Mouse (Mus musculus) layer of hippocampus, adult 2 months (tissue): ENCODE results near the gene Eif2ak1. TPM values are rescaled to one million over a fixed set of nuclear protein-coding genes. Genes with fewer than 3 reads are reported as not detected.

Source experiments
- DNase-seq, 2 experiments: peaks; one replicate each; pipeline ENCODE4 v3.0.0; 2022; ENCODE audit warnings: low spot score in 2 of 2
- H3K27ac ChIP-seq: fragments of 200-600 bp; 2 replicates; pipeline ENCODE4 v1.8.1; 2022
- H3K4me3 ChIP-seq: fragments of 200-600 bp; 2 replicates; pipeline ENCODE4 v1.8.1; 2022; ENCODE audit warnings: mild to moderate bottlenecking
- CTCF ChIP-seq: fragments of 200-600 bp; conservative IDR thresholded peaks from 2 replicates; pipeline ENCODE4 v1.8.1; 2022; ENCODE audit warnings: antibody characterized with exemption, mild to moderate bottlenecking, moderate library complexity
- total RNA-seq, 2 experiments: library from RNA; stranded (reverse); gene quantifications; 2 replicates each; pipeline ENCODE4 v1.2.3; 2021

Gene Eif2ak1
- total RNA-seq, 2 experiments from 2014 or later, result 41.6 to 42.2 TPM

DNA sequence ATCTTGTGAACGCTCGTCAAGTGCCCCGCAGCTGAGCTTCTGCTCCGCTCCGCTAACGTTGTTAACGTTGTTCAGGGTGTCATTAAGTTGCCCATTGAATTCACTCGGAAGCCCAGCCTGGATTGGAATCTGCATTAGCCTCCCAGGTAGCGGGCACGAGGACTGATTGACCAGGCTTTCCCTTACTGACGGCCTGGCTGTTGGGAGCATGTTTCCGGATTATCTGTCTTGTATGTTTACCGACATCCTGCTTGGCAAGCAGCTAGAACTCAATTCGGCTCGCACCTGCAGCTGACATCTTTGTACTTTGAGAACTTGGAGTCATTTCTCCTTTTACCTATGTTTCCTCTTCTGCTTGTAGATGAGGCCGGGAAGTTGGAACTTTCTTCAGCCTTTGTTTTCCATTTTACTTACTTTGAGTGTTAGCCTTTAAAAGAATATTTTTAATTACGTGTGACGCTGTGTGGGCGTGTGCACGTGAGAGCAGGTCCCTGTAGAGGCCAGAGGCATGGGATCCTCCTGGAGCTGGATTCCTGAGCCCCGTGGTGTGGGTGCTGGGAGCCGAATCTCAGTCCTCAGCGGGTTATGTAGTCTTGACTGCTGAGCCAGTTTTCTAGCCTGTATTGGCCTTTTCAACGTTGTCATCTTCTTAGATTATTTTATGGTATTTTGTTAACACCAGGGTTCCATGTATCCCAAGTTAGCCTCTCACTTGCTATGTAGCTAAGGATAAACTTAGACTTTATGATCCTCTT, 2.5 kb downstream of the Eif2ak1 start:
- no peak for TF ChIP-seq CTCF
- DNase-seq, result no peak
- Histone ChIP-seq H3K27ac (no peak overlapping the region), H3K4me3 (no peak overlapping the region)

DNA sequence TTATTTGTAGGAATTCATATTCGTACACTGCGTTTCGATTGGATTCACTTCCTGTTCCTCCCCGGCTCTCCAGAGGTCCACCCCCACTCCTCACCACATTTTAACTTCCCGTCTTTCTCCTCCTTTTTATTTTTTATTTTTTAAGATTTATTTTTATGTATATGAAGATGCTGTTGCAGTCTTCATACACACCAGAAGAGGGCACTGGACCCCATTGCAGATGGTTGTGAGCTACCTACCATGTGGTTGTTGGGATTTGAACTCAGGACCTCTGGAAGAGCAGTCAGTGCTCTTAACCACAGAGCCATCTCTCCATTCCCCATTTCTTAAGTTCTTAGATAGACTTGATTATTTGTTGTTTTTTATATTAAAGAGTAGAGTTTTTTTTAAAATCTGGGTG, 3.2 kb downstream of the Eif2ak1 start:
- Histone ChIP-seq H3K27ac (no peak overlapping the region), H3K4me3 (no peak overlapping the region)
- peak; percentile 51 for TF ChIP-seq CTCF
- no peak for DNase-seq

DNA sequence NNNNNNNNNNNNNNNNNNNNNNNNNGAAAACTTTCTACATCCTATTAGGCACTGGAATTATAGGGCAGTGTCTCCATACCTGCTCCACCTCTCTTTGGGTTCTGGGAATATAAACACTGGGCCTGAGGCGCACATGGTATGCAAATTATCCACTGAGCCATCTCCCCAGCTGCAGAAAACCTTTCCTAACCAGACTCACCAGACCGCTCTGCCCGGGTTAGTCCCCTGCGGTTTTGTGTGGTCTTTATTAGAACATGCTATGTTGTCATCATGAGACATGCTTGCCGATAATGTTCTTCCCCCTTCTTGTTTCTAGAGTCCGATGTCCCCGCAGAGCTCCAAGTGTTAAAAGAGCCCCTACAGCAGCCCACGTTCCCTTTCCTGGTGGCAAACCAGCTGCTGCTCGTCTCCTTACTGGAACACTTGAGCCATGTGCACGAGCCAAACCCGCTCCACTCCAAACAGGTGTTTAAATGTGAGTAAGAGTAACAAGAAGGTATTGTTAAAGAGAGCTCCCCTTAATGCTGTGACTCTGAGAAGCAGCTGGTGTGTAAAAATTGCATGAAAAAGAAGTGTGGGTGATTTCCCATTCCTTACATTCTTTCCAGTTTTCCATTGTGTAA, 54.1 kb downstream of the Eif2ak1 start:
- no peak overlapping the region for H3K4me3 ChIP-seq
- DNase-seq, result no peak
- no peak for TF ChIP-seq CTCF

DNA sequence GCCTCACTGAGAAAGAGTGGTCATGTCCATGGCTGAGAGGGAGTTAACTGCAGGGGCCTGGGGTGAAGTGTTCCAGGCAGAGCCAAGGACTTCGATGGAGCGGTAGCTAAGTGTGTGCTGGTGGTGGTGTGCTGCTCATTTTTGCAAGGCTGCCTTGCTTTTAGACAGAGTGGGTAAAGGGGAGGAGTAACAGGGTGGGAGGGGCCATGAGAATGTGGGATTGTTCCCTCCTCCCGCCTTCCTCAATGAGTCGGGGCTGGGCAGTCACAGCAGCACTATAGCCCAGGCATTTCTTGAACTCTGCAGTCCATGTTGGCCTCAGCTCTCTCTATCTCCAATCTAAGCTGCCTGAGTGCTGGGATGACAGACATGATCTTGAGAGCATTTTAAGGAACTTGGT, 57.0 kb downstream of the Eif2ak1 start:
- DNase-seq, result no peak
- TF ChIP-seq CTCF, result no peak
- no peak overlapping the region for H3K4me3 ChIP-seq
- no peak overlapping the region for H3K27ac ChIP-seq

More for the DNA sequence above, 54.1 kb downstream of the Eif2ak1 start:
- H3K27ac ChIP-seq, result no peak overlapping the region

DNA sequence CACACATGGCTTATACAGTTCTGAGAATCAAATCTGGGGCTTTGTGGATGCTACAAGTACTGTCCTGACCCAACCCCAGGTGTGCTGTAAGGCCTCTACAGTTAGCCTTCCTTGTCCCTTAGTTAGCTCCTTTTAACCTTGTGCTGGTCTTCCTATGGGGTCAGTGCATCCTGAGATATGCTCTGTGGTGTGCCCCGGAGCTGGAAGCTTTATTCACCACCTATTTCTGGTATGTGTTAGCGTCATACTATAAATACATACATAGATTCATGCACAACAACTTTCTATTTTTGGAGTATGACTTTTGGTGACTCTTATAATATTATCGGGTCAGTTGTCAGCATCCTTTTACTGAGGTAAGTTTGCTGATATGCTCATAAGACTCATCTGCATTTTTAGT, 67.7 kb downstream of the Eif2ak1 start:
- no peak overlapping the region for H3K27ac ChIP-seq
- no peak overlapping the region for H3K4me3 ChIP-seq
- no peak for DNase-seq
- no peak for TF ChIP-seq CTCF

GRCm38 (mm10) chr5:143890741-143891140, 73.2 kb downstream of the Eif2ak1 start:
- H3K27ac ChIP-seq, result no peak overlapping the region
- H3K4me3 ChIP-seq, result no peak overlapping the region
- DNase-seq, result no peak
- no peak for TF ChIP-seq CTCF

DNA sequence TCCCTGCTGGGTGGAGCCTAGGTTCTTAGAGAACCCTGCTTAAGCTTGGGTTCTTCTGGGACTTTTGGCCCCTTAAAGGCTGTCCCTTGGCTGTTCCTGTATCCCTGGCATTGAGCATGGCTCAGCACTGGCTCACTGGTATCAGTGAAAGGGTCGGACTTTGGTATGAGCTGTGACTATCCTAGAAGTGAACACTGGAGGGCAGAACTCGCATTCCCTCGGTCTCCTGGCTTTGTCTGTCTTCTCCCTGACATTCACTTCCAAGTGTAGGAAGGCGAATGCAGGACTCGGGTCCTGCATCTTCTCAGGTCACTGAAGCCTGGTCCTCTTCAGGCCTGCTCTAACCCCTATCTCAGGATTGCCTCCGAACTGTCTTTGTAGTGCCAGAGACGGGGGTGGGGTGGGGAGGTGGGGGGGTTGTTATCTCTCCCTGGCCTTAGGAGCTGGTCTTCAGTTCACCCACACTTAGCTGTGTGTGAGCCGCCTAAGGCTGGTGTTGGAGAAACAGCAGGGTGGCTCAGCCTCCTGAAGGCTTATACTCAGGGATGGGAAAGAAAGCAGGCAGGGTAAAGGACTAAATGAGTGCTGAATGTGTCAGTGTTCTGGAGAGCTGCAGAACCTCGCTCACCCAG, 74.8 kb downstream of the Eif2ak1 start:
- H3K4me3 ChIP-seq, result no peak overlapping the region
- TF ChIP-seq CTCF, result peak; percentile 71
- DNase-seq, result peak in 1 of 2 experiments; percentile 34
- H3K27ac ChIP-seq, result peak overlapping the region; percentile 28; the same call in 1 of the 2 replicates

GRCm38 (mm10) chr5:143893396-143893795, 75.8 kb downstream of the Eif2ak1 start:
- H3K4me3 ChIP-seq, result no peak overlapping the region
- no peak for TF ChIP-seq CTCF
- DNase-seq, result no peak
- peak overlapping the region; percentile 18; the same call in 1 of the 2 replicates for H3K27ac ChIP-seq

DNA sequence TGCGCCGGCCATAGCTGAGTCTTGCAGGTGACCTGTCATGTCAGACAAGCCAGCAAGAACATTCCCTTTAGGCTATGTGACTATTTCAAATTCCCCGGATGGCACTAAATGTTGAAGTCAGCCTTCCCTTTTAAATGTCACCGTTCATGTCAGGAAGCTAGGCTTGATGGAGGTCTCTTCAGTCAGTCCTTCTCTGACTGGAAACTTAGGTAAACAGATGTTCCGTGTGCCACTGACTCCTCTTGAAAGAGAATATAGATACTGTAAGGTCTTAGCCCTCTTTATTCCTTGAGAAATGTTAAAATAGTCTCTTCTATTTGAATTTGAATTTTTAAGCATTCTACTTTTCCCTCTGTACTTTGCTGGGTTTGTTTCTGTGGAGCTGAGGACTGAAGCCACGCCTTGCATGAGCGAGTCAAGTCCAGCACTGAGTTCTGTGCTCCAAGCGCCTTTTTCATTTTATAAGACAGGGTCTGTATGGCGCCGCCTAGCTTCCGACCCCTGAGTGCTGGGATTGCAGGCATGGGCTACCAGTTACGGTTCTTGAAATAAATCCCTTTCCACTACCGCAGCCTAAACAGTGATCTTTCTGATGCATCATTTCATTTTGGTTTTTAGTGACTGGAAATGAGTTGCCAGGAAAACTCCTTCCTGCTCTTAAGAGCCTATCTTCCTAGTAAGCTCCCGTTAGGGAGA, 80.2 kb downstream of the Eif2ak1 start, which contains the start of gene Ankrd61:
Gene Ankrd61, minus strand, starts transcription at position 51 of the 696 bp plus-strand sequence.
- no peak for DNase-seq
- H3K27ac ChIP-seq, result no peak within 1 kb of the TSS
- H3K4me3 ChIP-seq, result no peak within 1 kb of the TSS
- TF ChIP-seq CTCF, result peak; percentile 23; the same call in 1 of the 2 replicates

DNA sequence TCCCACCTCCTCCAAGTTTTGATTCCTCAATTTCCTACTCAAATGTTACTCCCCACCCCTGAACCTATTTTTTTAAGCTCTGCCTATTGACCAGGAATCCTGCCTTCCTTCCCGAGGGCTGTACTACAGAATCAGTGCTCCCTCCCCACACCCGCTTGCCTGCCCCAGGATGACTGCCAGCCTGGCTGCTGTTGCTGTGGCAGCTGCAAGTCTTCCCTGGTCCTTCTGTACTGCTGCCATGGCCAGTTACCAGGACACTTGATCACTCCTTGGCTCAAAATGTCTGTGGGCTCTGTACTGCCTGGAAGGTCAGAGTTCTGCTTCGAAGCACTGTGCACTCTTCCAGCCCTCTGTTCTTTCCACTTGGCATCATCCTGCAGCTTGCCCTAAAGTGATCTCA, 84.5 kb downstream of the Eif2ak1 start:
- DNase-seq, result peak; percentile 31 to 37
- TF ChIP-seq CTCF, result no peak
- Histone ChIP-seq H3K4me3 (no peak overlapping the region), H3K27ac (peak overlapping the region; percentile 12; the same call in 1 of the 2 replicates)

DNA sequence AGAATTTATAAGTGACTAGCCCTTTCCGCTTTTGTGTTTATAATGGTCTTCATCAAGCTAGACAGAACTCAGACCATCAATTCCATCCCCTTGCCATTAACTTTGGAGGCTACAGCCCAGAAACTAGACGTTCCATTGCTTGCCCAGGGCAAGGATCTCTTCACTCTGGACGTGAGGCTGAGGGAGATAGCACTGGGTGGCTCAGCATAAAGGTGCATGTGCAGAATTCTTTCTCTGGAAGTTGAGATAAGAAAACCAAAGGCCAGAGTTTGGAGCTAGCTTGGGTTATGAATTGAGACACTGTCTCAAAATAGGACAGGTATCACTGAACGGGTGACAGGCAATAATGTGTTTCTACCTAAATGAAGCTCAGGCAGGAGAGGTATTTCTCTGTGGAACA, 86.2 kb downstream of the Eif2ak1 start:
- DNase-seq, result no peak
- no peak overlapping the region for H3K27ac ChIP-seq
- no peak for TF ChIP-seq CTCF
- no peak overlapping the region for H3K4me3 ChIP-seq

GRCm38 (mm10) chr5:143906429-143906828, 88.8 kb downstream of the Eif2ak1 start:
- DNase-seq, result no peak
- Histone ChIP-seq H3K4me3 (no peak overlapping the region), H3K27ac (no peak overlapping the region)
- no peak for TF ChIP-seq CTCF

GRCm38 (mm10) chr5:143908926-143909325, 91.3 kb downstream of the Eif2ak1 start:
- DNase-seq, result no peak
- TF ChIP-seq CTCF, result no peak
- Histone ChIP-seq H3K27ac (peak overlapping the region; percentile 85), H3K4me3 (peak overlapping the region; percentile 84)
